Mouse (Mus musculus) A20 (cell line): ENCODE measurements around the gene Wdr60.
"Not testable (repeated sequence)": the region's sequence is repeated elsewhere in the genome, so short reads cannot be mapped to it uniquely, and the experiment has no call there.

Source experiments
- DNase-seq: peaks from one replicate; pipeline ENCODE4 v3.0.0-alpha.2; 2011; ENCODE audit warnings: low read depth, low spot score

Wdr60 gene

GRCm38 (mm10) chr12:116262555-116263341 is at the start of gene Wdr60:
Gene Wdr60, minus strand, starts transcription at chr12:116263022.
- DNase-seq = peak; percentile 90

- DNase-seq = no peak
Measured at GRCm38 (mm10) chr12:116308612-116309011, 45.8 kb upstream of the Wdr60 start.

GRCm38 (mm10) chr12:116307870-116308269 is 45.0 kb upstream of the Wdr60 start:
- DNase-seq = no peak

- DNase-seq = no peak
Measured at GRCm38 (mm10) chr12:116306042-116306441, 43.2 kb upstream of the Wdr60 start.

GRCm38 (mm10) chr12:116302181-116302580 is 39.4 kb upstream of the Wdr60 start:
- no peak for DNase-seq

GRCm38 (mm10) chr12:116299906-116300305 is 37.1 kb upstream of the Wdr60 start:
- DNase-seq = no peak

- DNase-seq = no peak
Measured at GRCm38 (mm10) chr12:116293599-116294292, 30.9 kb upstream of the Wdr60 start.

- no peak for DNase-seq
Measured at GRCm38 (mm10) chr12:116293185-116293584, 30.4 kb upstream of the Wdr60 start.

GRCm38 (mm10) chr12:116283511-116283910 is 20.7 kb upstream of the Wdr60 start:
- no peak for DNase-seq

- DNase-seq = peak; percentile 52
Measured at GRCm38 (mm10) chr12:116282856-116283255, 20.0 kb upstream of the Wdr60 start.

GRCm38 (mm10) chr12:116281427-116282281 is 18.8 kb upstream of the Wdr60 start:
- DNase-seq = peak; percentile 72

GRCm38 (mm10) chr12:116280653-116281364 is 18.0 kb upstream of the Wdr60 start, which contains the start of gene Esyt2:
Gene Esyt2, plus strand, starts transcription at chr12:116281196.
- peak; percentile 99 for DNase-seq

GRCm38 (mm10) chr12:116280149-116280652 is 17.4 kb upstream of the Wdr60 start:
- DNase-seq = no peak

- no peak for DNase-seq
Measured at GRCm38 (mm10) chr12:116279181-116279580, 16.4 kb upstream of the Wdr60 start.

GRCm38 (mm10) chr12:116278541-116278940 is 15.7 kb upstream of the Wdr60 start:
- no peak for DNase-seq

GRCm38 (mm10) chr12:116276961-116277360 is 14.1 kb upstream of the Wdr60 start:
- no peak for DNase-seq

GRCm38 (mm10) chr12:116275631-116276030 is 12.8 kb upstream of the Wdr60 start:
- no peak for DNase-seq

GRCm38 (mm10) chr12:116275086-116275485 is 12.3 kb upstream of the Wdr60 start, which contains the start of gene Gm11027:
Gene Gm11027, plus strand, starts transcription at chr12:116275386.
- DNase-seq = not testable (repeated sequence)

GRCm38 (mm10) chr12:116273733-116274132 is 10.9 kb upstream of the Wdr60 start:
- no peak for DNase-seq

GRCm38 (mm10) chr12:116271071-116271470 is 8.2 kb upstream of the Wdr60 start:
- no peak for DNase-seq

- DNase-seq = no peak
Measured at GRCm38 (mm10) chr12:116270538-116270937, 7.7 kb upstream of the Wdr60 start.
